Mouse (Mus musculus): Measurements from ENCODE around the gene Man2a1. TPM values are rescaled to one million over a fixed set of nuclear protein-coding genes. Genes with fewer than 3 reads are reported as not detected.
A peak's percentile ranks its signal among the peaks of the same experiment; 100 is the strongest.
"Not testable (repeated sequence)": the region's sequence is repeated elsewhere in the genome, so short reads cannot be mapped to it uniquely, and the experiment has no call there.

Gene Man2a1
- total RNA-seq, 2 experiments from 2014 or later, result 38.3 to 39.2 TPM

GRCm38 (mm10) chr17:64751249-64751648 is 150.7 kb downstream of the Man2a1 start:
- no peak for ATAC-seq (ENCODE audit: poor library complexity, severe bottlenecking)

GRCm38 (mm10) chr17:64752126-64753019 is 151.8 kb downstream of the Man2a1 start:
- ATAC-seq (ENCODE audit: poor library complexity, severe bottlenecking), result no peak

GRCm38 (mm10) chr17:64753507-64753906 is 153.0 kb downstream of the Man2a1 start:
- ATAC-seq (ENCODE audit: poor library complexity, severe bottlenecking), result peak; percentile 19

- ATAC-seq (ENCODE audit: poor library complexity, severe bottlenecking), result peak; percentile 92
Measured at GRCm38 (mm10) chr17:64754142-64754863, 153.8 kb downstream of the Man2a1 start.

- ATAC-seq (ENCODE audit: poor library complexity, severe bottlenecking), result no peak
Measured at GRCm38 (mm10) chr17:64755191-64755590, 154.7 kb downstream of the Man2a1 start.

GRCm38 (mm10) chr17:64762651-64763050 is 162.1 kb downstream of the Man2a1 start:
- not testable (repeated sequence) for ATAC-seq (ENCODE audit: poor library complexity, severe bottlenecking)

- ATAC-seq (ENCODE audit: poor library complexity, severe bottlenecking), result no peak
Measured at GRCm38 (mm10) chr17:64763491-64763890, 163.0 kb downstream of the Man2a1 start.

GRCm38 (mm10) chr17:64764175-64765122 is 163.9 kb downstream of the Man2a1 start:
- ATAC-seq (ENCODE audit: poor library complexity, severe bottlenecking), result no peak

GRCm38 (mm10) chr17:64765286-64765685 is 164.8 kb downstream of the Man2a1 start:
- no peak for ATAC-seq (ENCODE audit: poor library complexity, severe bottlenecking)

GRCm38 (mm10) chr17:64766507-64766906 is 166.0 kb downstream of the Man2a1 start:
- ATAC-seq (ENCODE audit: poor library complexity, severe bottlenecking), result no peak

GRCm38 (mm10) chr17:64770277-64770676 is 169.7 kb downstream of the Man2a1 start:
- ATAC-seq (ENCODE audit: poor library complexity, severe bottlenecking), result no peak

- no peak for ATAC-seq (ENCODE audit: poor library complexity, severe bottlenecking)
Measured at GRCm38 (mm10) chr17:64772611-64773010, 172.1 kb downstream of the Man2a1 start.

- ATAC-seq (ENCODE audit: poor library complexity, severe bottlenecking), result no peak
Measured at GRCm38 (mm10) chr17:64774218-64774617, 173.7 kb downstream of the Man2a1 start.

GRCm38 (mm10) chr17:64778300-64778699 is 177.8 kb downstream of the Man2a1 start:
- no peak for ATAC-seq (ENCODE audit: poor library complexity, severe bottlenecking)

- no peak for ATAC-seq (ENCODE audit: poor library complexity, severe bottlenecking)
Measured at GRCm38 (mm10) chr17:64778756-64779155, 178.2 kb downstream of the Man2a1 start.

GRCm38 (mm10) chr17:64780753-64781490 is 180.4 kb downstream of the Man2a1 start:
- 0 out of 2 replicates have a peak, but pooled peaks have one; percentile 35 for ATAC-seq (ENCODE audit: poor library complexity, severe bottlenecking)

GRCm38 (mm10) chr17:64782307-64782706 is 181.8 kb downstream of the Man2a1 start:
- no peak for ATAC-seq (ENCODE audit: poor library complexity, severe bottlenecking)

GRCm38 (mm10) chr17:64785961-64786360 is 185.4 kb downstream of the Man2a1 start:
- no peak for ATAC-seq (ENCODE audit: poor library complexity, severe bottlenecking)

GRCm38 (mm10) chr17:64788301-64788700 is 187.8 kb downstream of the Man2a1 start:
- ATAC-seq (ENCODE audit: poor library complexity, severe bottlenecking), result no peak

- no peak for ATAC-seq (ENCODE audit: poor library complexity, severe bottlenecking)
Measured at GRCm38 (mm10) chr17:64789175-64789574, 188.6 kb downstream of the Man2a1 start.

Data from megakaryocyte, adult 5-6 weeks (primary cell).